Mouse (Mus musculus) embryonic fibroblast, embryonic 13.5 days (primary cell): ENCODE data around the gene Tigd3.

Source experiments
- CTCF ChIP-seq: IDR thresholded peaks from 2 replicates; pipeline ENCODE4 v1.5.1; 2011; ENCODE audit warnings: mild to moderate bottlenecking, control low read depth, low read length, moderate library complexity, borderline replicate concordance; ENCODE audit not compliant: insufficient read depth
- POLR2A ChIP-seq: IDR thresholded peaks from 2 replicates; pipeline ENCODE4 v1.6.1; 2011; ENCODE audit warnings: low read depth, mild to moderate bottlenecking, control low read depth, low read length, moderate library complexity

GRCm38 (mm10) chr19:5846154-5846553 lies 47.8 kb downstream of the Tigd3 start:
- TF ChIP-seq CTCF (no peak), POLR2A (no peak)
